Mouse (Mus musculus): ENCODE results near the gene Ltbp2. TPM values are rescaled to one million over a fixed set of nuclear protein-coding genes. Genes with fewer than 3 reads are reported as not detected.

The Ltbp2 gene
- polyA plus RNA-seq, 1 experiment, result not detected

- Histone ChIP-seq H3K27ac (ENCODE audit: insufficient read depth, low read depth, low read length) (no peak overlapping the region), H3K4me3 (ENCODE audit: insufficient read depth, low read depth, low read length) (no peak overlapping the region), H3K4me1 (ENCODE audit: control insufficient read depth, insufficient read depth, low read length) (no peaks in the 10 kb centered on the region)
- TF ChIP-seq CTCF (IDR thresholded peaks at IDR 0.05; ENCODE audit: insufficient read depth, low read depth, low read length), result no peak
- no peak for TF ChIP-seq POLR2A (IDR thresholded peaks at IDR 0.05; ENCODE audit: insufficient read depth, low read depth, low read length)
- 65% methylated on average over 4 of the region's 4 CpGs for WGBS
These were observed 57.8 kb downstream of the Ltbp2 start for GRCm38 (mm10) chr12:84818496-84818895.

- no peak overlapping the region for H3K4me3 ChIP-seq (ENCODE audit: insufficient read depth, low read depth, low read length)
- no peaks in the 10 kb centered on the region for H3K4me1 ChIP-seq (ENCODE audit: control insufficient read depth, insufficient read depth, low read length)
- 86% methylated on average over 3 of the region's 3 CpGs for WGBS
- TF ChIP-seq CTCF (IDR thresholded peaks at IDR 0.05; ENCODE audit: insufficient read depth, low read depth, low read length), result no peak
- TF ChIP-seq POLR2A (IDR thresholded peaks at IDR 0.05; ENCODE audit: insufficient read depth, low read depth, low read length), result no peak
- H3K27ac ChIP-seq (ENCODE audit: insufficient read depth, low read depth, low read length), result no peak overlapping the region
These were observed 61.5 kb downstream of the Ltbp2 start for GRCm38 (mm10) chr12:84814663-84815325.

GRCm38 (mm10) chr12:84813773-84814172, 62.6 kb downstream of the Ltbp2 start:
- H3K4me1 ChIP-seq (ENCODE audit: control insufficient read depth, insufficient read depth, low read length), result no peaks in the 10 kb centered on the region
- no peak overlapping the region for H3K27ac ChIP-seq (ENCODE audit: insufficient read depth, low read depth, low read length)
- no peak overlapping the region for H3K4me3 ChIP-seq (ENCODE audit: insufficient read depth, low read depth, low read length)
- no peak for TF ChIP-seq CTCF (IDR thresholded peaks at IDR 0.05; ENCODE audit: insufficient read depth, low read depth, low read length)
- TF ChIP-seq POLR2A (IDR thresholded peaks at IDR 0.05; ENCODE audit: insufficient read depth, low read depth, low read length), result no peak
- 59% methylated on average over 7 of the region's 7 CpGs for WGBS

DNA sequence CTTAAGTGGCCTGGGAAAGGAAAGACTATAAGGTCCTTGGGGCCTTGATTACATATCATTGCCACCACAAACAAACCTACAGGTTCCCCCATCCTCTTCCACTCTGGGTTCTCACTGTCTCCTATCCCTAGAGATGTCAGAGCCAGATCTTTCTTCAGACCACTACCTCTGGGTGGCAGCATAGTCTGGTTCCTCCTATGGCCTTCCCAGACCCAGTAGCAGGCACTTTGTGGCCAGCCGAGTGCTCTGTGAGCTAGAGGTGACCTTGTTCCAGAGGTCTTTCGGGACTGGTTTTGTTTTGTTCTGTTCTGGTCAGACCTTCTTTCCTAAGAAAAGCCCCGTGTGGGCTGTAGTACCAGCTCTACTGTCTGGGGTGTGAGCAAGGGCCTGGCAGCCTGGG, 64.3 kb downstream of the Ltbp2 start:
- no peaks in the 10 kb centered on the region for H3K4me1 ChIP-seq (ENCODE audit: control insufficient read depth, insufficient read depth, low read length)
- TF ChIP-seq POLR2A (IDR thresholded peaks at IDR 0.05; ENCODE audit: insufficient read depth, low read depth, low read length) (no peak), CTCF (IDR thresholded peaks at IDR 0.05; ENCODE audit: insufficient read depth, low read depth, low read length) (no peak)
- no peak overlapping the region for H3K27ac ChIP-seq (ENCODE audit: insufficient read depth, low read depth, low read length)
- 56% methylated on average over 3 of the region's 3 CpGs for WGBS
- no peak overlapping the region for H3K4me3 ChIP-seq (ENCODE audit: insufficient read depth, low read depth, low read length)

GRCm38 (mm10) chr12:84811510-84811909, 64.8 kb downstream of the Ltbp2 start:
- no peak overlapping the region for H3K27ac ChIP-seq (ENCODE audit: insufficient read depth, low read depth, low read length)
- 69% methylated on average over 4 of the region's 4 CpGs for WGBS
- no peaks in the 10 kb centered on the region for H3K4me1 ChIP-seq (ENCODE audit: control insufficient read depth, insufficient read depth, low read length)
- no peak overlapping the region for H3K4me3 ChIP-seq (ENCODE audit: insufficient read depth, low read depth, low read length)
- TF ChIP-seq POLR2A (IDR thresholded peaks at IDR 0.05; ENCODE audit: insufficient read depth, low read depth, low read length) (no peak), CTCF (IDR thresholded peaks at IDR 0.05; ENCODE audit: insufficient read depth, low read depth, low read length) (no peak)

- TF ChIP-seq POLR2A (IDR thresholded peaks at IDR 0.05; ENCODE audit: insufficient read depth, low read depth, low read length), result no peak
- TF ChIP-seq CTCF (IDR thresholded peaks at IDR 0.05; ENCODE audit: insufficient read depth, low read depth, low read length), result no peak
- WGBS, result 75% methylated on average over 1 of the region's 1 CpGs
- no peak overlapping the region for H3K27ac ChIP-seq (ENCODE audit: insufficient read depth, low read depth, low read length)
- H3K4me1 ChIP-seq (ENCODE audit: control insufficient read depth, insufficient read depth, low read length), result no peaks in the 10 kb centered on the region
- no peak overlapping the region for H3K4me3 ChIP-seq (ENCODE audit: insufficient read depth, low read depth, low read length)
These were observed 65.5 kb downstream of the Ltbp2 start for GRCm38 (mm10) chr12:84810810-84811209.

DNA sequence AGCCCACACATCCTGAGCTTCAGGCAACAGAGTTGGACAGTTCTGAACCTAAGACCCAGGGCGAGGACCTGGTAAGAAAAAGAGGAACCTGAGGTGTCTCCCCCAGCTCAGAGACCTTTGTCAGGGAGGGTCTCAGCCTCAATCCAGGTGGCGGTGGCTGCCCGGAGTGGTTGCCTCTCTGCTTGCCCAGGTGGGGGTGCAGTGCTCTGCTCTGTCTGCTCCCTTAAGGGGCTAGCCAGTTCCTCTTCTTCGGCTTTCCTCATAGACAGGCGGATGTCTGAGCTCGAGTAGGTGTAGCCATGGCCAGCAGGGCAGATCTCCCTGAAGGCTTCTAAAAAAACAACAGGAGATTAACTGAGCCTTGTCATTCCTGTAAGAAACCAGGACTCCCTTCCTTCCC, 67.3 kb downstream of the Ltbp2 start:
- no peak for TF ChIP-seq CTCF (IDR thresholded peaks at IDR 0.05; ENCODE audit: insufficient read depth, low read depth, low read length)
- Histone ChIP-seq H3K4me1 (ENCODE audit: control insufficient read depth, insufficient read depth, low read length) (no peaks in the 10 kb centered on the region), H3K4me3 (ENCODE audit: insufficient read depth, low read depth, low read length) (no peak overlapping the region), H3K27ac (ENCODE audit: insufficient read depth, low read depth, low read length) (no peak overlapping the region)
- WGBS, result 89% methylated on average over 6 of the region's 6 CpGs

DNA sequence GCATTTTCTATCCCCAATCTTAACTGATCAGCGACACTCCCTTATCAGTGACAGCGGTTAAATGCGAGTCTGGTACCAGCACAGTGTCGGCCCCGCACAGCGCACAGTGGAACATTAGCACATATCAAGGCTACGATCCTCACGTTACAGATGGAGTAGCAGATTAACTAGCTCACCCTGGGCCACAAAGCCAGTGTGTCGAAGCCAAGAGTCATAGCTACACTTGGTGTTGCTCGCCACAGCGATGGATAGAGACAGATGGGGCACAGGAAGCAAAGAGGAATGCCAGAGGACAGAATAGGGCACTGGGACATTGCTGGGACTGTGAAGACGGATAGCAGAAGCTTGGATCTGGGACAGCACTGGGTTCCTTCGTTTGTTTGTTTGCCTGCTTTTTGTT, 69.0 kb downstream of the Ltbp2 start:
- TF ChIP-seq CTCF (IDR thresholded peaks at IDR 0.05; ENCODE audit: insufficient read depth, low read depth, low read length), result no peak
- no peak for TF ChIP-seq POLR2A (IDR thresholded peaks at IDR 0.05; ENCODE audit: insufficient read depth, low read depth, low read length)
- Histone ChIP-seq H3K4me1 (ENCODE audit: control insufficient read depth, insufficient read depth, low read length) (no peaks in the 10 kb centered on the region), H3K27ac (ENCODE audit: insufficient read depth, low read depth, low read length) (no peak overlapping the region), H3K4me3 (ENCODE audit: insufficient read depth, low read depth, low read length) (no peak overlapping the region)
- WGBS, result 87% methylated on average over 13 of the region's 13 CpGs

GRCm38 (mm10) chr12:84806726-84807125, 69.6 kb downstream of the Ltbp2 start:
- no peak overlapping the region for H3K27ac ChIP-seq (ENCODE audit: insufficient read depth, low read depth, low read length)
- TF ChIP-seq POLR2A (IDR thresholded peaks at IDR 0.05; ENCODE audit: insufficient read depth, low read depth, low read length) (no peak), CTCF (IDR thresholded peaks at IDR 0.05; ENCODE audit: insufficient read depth, low read depth, low read length) (no peak)
- H3K4me3 ChIP-seq (ENCODE audit: insufficient read depth, low read depth, low read length), result no peak overlapping the region
- no peaks in the 10 kb centered on the region for H3K4me1 ChIP-seq (ENCODE audit: control insufficient read depth, insufficient read depth, low read length)
- WGBS, result 64% methylated on average over 5 of the region's 5 CpGs

DNA sequence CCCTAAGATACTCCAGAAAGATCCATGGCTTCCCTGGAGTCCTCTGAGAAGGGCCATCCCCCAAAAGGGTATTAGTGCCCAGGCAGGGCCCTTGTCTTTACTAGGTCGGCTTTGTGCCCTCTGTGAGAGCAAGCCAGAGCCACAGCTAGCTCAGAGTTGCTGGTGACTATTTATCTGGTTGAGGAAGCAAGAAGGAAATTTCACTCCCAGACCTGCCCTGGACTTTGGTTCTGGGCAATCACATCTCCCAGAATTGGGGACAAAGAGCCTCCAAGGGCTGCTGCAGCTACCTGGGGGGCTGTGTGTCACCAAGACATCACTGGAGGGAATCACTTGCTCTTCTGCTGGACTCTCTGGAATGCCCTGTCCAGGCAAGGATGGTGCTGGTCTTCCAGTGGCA, 70.3 kb downstream of the Ltbp2 start:
- TF ChIP-seq POLR2A (IDR thresholded peaks at IDR 0.05; ENCODE audit: insufficient read depth, low read depth, low read length) (no peak), CTCF (IDR thresholded peaks at IDR 0.05; ENCODE audit: insufficient read depth, low read depth, low read length) (no peak)
- WGBS, result 60% methylated on average over 1 of the region's 1 CpGs
- no peak overlapping the region for H3K27ac ChIP-seq (ENCODE audit: insufficient read depth, low read depth, low read length)
- no peak overlapping the region for H3K4me3 ChIP-seq (ENCODE audit: insufficient read depth, low read depth, low read length)
- no peaks in the 10 kb centered on the region for H3K4me1 ChIP-seq (ENCODE audit: control insufficient read depth, insufficient read depth, low read length)

Measured in olfactory bulb, adult 2 months (tissue).